Mouse (Mus musculus): ENCODE measurements around the gene Ccr6.

Gene Ccr6

DNA sequence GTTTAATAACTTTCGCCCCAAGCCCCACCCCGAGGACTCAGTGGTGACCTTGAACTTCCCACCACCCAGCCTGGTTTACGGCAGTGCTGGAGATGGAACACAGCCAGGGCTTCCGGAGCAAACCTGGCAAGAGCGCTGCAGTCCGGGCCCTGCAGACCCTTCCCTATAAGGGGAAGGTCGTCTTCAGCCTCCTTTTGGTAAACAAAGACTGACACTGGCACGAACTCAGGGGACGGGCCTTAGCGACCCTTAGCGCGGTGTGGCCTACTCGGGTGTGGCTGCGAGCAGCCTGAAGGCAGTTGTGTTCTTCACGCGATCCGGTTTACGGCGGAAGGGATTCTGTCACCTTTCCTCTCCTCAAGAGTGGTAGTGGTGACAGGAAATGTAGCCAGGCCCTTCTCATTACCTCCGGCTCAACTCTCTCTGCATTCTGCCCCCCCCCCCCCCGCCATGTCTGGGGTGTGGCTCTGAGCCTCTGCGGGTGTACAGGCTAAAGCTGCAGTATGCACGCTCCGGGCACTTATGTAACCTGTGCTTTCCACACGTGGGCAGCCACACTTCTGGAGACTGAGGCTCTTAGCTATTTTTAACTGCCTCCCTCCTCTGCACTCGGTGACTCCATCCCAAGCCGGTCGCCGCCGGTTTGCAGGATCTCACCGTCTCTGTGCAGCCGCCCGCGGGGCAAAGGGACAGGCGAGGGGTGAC, 47.1 kb downstream of the Ccr6 start, which contains the start of gene Mpc1:
Gene Mpc1 (plus strand): TSS at position 84 of the 705 bp plus-strand sequence.
- peak; percentile 10 for DNase-seq (ENCODE audit: extremely low spot score, low read depth, low spot score)

DNA sequence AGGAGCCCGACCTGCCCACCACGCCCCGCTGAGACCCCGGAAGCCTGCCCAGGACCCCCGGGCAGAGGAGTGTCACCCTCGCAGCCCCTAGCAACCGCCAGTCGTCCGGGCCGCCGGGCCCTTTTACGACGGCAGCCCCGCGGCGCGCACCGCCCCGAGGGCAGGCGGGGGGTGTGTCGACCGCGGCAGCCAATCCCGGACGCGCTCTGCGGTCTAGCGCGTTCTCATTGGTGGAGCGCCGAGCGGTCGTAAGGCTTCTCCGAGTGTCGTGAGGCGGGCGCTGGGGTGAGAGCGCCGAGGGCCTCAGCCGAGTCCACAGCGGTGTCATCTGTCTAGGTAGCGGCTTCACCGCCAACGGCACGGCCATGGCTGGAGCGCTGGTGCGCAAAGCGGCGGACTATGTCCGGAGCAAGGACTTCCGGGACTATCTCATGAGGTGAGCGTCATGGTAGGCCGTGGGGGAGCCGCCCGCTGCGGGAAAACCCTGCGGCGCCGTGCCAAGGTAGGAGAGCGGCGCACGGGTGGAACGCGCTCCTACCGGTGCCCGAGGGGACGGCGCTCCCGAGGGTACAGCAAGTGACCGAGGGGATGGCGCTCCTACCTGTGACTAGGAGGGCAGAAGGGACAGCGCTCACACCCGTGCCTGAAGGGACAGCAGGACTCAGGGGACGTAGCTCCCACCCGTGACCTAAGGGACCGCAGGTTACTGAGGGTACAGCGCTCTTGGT, 47.8 kb downstream of the Ccr6 start:
- DNase-seq (ENCODE audit: extremely low spot score, low read depth, low spot score) = peak; percentile 69

- no peak for DNase-seq (ENCODE audit: extremely low spot score, low read depth, low spot score)
These were observed 48.4 kb downstream of the Ccr6 start for GRCm38 (mm10) chr17:8284254-8284661.

- no peak for DNase-seq (ENCODE audit: extremely low spot score, low read depth, low spot score)
These were observed 49.2 kb downstream of the Ccr6 start for GRCm38 (mm10) chr17:8285056-8285455.

GRCm38 (mm10) chr17:8286987-8287386, 51.1 kb downstream of the Ccr6 start:
- DNase-seq (ENCODE audit: extremely low spot score, low read depth, low spot score) = no peak

DNA sequence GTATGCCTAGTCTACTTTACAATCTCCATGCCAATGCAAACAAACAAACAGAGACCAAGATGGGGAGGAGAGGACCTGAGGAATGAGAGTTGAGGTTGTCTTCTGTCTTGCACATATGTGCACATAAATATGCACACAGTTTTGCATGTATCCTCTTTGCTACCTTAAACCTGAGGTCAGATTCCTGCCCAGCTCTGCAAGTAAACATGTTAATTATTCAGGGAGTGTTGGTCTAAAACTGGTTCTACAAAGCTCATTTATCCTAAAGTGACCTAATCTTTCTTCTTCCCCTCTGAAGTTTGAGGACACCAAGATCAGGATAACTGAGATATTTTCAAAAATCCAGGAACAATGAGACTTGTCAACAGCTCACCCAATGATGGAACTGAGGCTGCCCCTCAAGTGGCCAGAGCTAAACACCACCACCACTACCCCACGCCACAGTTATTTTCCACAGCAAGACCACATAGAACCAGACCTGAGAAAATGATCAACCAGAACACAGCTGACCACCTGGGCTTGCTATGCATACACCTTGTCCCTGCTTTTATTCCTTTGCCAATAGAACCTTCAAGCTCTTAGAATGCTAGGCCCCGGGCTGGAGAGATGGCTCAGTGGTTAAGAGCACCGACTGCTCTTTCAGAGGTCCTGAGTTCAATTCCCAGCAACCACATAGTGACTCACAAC, 54.3 kb downstream of the Ccr6 start:
- no peak for DNase-seq (ENCODE audit: extremely low spot score, low read depth, low spot score)

GRCm38 (mm10) chr17:8290736-8291135, 54.9 kb downstream of the Ccr6 start:
- no peak for DNase-seq (ENCODE audit: extremely low spot score, low read depth, low spot score)

DNA sequence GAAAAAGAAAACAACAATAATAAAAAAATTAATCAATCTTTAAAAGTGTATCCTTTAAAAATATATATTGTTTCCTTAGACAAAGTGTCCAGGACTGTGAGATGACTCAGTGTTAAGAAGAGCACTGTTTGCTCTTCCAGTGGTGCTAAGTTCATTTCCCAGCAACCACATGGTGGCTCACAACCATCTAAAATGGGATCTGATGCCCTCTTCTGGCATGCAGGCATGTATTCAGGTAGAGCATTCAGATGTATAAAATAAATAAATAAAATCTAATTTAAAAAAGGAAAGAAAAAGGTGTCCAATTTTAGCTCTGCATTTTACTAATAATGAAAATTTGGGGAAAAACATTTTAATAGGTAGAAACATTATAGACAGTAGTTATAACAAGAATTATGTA, 60.0 kb downstream of the Ccr6 start:
- no peak for DNase-seq (ENCODE audit: extremely low spot score, low read depth, low spot score)

DNA sequence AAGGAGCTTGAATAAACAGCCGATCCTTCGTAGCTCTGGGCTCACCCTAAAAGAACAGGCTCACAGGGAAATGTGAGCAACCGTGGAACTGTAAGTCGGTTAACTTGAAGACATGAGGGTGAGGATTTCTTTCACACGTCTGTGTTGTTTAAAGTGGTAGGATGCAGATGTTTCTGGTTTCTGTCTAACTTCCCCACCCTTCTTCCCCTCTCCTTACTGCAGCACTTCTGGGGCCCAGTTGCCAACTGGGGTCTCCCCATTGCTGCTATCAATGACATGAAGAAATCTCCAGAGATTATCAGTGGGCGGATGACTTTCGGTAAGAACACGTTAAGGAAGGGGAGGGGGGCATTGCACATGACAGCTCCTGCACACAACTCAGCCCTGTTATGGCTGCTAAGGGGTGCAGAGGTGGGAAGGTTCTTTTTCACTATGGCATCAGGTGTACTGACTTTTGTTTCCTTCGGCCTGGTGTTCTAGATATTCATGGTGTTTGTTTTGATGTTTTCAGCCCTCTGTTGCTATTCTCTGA, 60.5 kb downstream of the Ccr6 start:
- DNase-seq (ENCODE audit: extremely low spot score, low read depth, low spot score) = no peak

- no peak for DNase-seq (ENCODE audit: extremely low spot score, low read depth, low spot score)
These were observed 61.9 kb downstream of the Ccr6 start for GRCm38 (mm10) chr17:8297746-8298145.

DNA sequence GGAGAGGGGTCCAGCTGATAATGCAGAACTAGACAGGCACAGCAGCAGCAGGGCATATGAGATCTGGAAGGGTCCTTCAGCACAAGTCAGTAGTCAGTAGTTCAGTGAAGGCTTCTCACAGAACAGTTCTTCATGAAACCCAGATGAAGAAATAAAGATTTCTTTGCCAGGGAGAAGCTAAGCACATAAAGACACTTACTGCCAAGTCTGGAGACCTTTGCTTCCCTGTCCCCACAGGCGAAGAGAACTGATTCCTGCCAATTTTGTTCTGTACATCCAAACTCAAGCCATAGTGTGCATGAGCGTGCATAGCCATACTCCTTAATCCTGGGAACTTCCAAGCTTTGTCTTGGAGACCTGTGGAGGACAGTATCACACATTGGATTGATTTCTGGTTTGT, 62.4 kb downstream of the Ccr6 start:
- DNase-seq (ENCODE audit: extremely low spot score, low read depth, low spot score) = no peak

GRCm38 (mm10) chr17:8299524-8299923, 63.7 kb downstream of the Ccr6 start:
- DNase-seq (ENCODE audit: extremely low spot score, low read depth, low spot score) = no peak

GRCm38 (mm10) chr17:8301515-8301914, 65.7 kb downstream of the Ccr6 start:
- no peak for DNase-seq (ENCODE audit: extremely low spot score, low read depth, low spot score)

GRCm38 (mm10) chr17:8302772-8303438, 67.1 kb downstream of the Ccr6 start:
- DNase-seq (ENCODE audit: extremely low spot score, low read depth, low spot score) = no peak

DNA sequence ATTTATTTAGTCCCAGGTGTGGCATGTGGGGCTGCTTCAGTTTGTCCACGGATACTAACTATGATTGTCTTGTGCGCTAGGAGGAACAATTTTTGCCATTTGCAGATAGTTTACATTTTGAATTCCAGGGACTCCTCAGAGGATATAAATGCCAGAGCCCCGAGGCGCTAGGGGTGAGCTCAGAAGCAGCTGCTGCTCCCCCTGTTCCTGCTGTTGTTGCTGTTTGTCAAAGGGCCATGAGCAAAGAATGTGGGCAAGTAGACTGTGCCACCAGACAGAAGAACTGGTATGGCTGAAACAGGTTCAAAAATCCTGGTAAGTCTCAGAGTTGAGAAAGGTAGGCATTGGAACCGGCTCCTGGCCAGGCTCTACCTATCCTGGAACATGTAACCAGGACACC, 67.8 kb downstream of the Ccr6 start:
- no peak for DNase-seq (ENCODE audit: extremely low spot score, low read depth, low spot score)

DNA sequence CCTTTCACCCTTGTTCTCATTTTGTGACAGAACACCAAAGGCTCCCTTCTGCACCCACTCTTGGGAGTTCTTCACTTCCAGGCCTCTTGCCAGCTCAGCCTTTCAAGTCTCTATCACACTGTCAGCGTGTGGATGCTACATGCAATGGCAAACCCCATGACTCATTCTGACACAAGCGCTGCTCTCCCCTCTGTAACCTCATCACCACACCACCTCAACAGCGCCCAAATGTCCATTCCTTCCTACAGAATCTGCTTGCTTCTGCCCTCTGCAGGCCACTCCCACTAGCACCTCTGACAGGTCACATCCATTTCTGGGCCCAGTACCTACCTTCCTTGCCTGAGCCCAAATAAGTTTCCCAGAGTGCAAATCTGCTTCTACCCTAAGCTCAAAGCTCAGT, 70.0 kb downstream of the Ccr6 start:
- no peak for DNase-seq (ENCODE audit: extremely low spot score, low read depth, low spot score)

Measured in hindlimb bud, embryonic 11.5 days (tissue).